ENCODE assay signal across 8 mouse cellular contexts in the genomic region with DNA sequence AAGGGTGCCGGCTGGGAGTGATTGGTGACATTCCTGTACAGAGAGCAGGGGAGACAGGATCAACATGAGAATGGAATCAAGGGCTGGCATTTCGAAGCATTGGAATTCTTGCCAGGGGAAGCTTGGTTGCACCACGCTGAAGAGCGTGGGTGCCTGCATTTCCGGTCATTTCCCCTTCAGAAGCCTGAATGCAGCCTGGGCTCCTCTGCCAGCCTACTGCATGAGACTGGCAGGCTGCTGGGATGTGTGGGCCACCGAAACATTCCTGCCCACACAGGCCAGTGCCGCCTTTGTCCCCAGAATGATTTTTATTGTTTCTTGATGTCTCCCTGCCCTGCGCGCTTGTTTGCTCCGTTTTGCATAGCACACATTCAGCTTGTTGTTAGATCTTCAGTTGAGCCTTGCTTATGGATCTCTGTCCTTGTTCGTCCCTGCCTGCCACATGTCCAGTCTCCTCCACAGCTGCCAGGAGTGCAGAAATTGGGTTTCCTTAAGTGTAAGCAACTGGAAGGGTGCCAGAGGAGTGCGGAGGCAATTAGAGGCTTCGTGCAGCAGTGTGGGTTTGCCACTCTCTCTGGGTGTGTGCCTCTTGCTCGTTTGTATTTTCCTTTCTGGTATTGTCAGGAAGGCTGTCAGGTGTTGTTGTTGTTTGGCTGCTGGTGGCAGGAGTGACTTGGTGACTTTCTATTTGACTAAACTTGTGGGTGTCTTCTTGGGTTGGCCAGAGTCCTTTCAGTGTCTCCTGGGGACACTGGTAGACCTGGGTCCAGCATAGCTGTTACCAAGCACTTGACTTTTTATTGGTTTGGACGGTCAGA.
DNase-seq lines count a peak whose midpoint lies in the region; ATAC-seq and TF ChIP-seq lines count a peak whose summit lies in the region.

No protein-coding gene starts in this region.

- no peak for TF ChIP-seq POLR2A in myocyte (IDR thresholded peaks at IDR 0.05; ENCODE audit: insufficient read length, low read depth)

- WGBS in kidney, embryonic 15.5 days, result 58% methylated on average over 15 of the region's 15 CpGs
- WGBS in kidney, postnatal 0 days, result 51% methylated on average over 15 of the region's 15 CpGs

- TF ChIP-seq CTCF in kidney, postnatal 0 days (IDR thresholded peaks at IDR 0.05; ENCODE audit: low read depth), result no peak

- DNase-seq in kidney, adult 18-20 months, result peak; percentile 21
- DNase-seq in MN1 (ENCODE audit: low spot score), result peak; percentile 90
- peak; percentile 63 to 65 for DNase-seq in cerebellum, postnatal 10 days
- no peak for DNase-seq in kidney, postnatal 0 days (ENCODE audit: low spot score)
- DNase-seq in thymus, postnatal 36 days, result no peak
- no peak for DNase-seq in testis, postnatal 10 days (ENCODE audit: low spot score)

- H3K4me1 ChIP-seq in kidney, embryonic 15.5 days, result peaks cover 32% of the 10 kb centered on the region
- H3K4me1 ChIP-seq in kidney, postnatal 0 days (replicated peaks; ENCODE audit: insufficient read depth, low read length), result peaks cover 7% of the 10 kb centered on the region; the same call in 1 of the 2 replicates

- no peak overlapping the region for H3K9ac ChIP-seq in kidney, embryonic 15.5 days
- H3K9ac ChIP-seq in kidney, postnatal 0 days (ENCODE audit: low read depth, low read length), result no peak overlapping the region

- H3K36me3 ChIP-seq in kidney, embryonic 15.5 days, result no peaks in the 10 kb centered on the region
- H3K36me3 ChIP-seq in kidney, postnatal 0 days (ENCODE audit: insufficient read depth, low read length), result no peaks in the 10 kb centered on the region
- H3K36me3 ChIP-seq in myocyte (ENCODE audit: control insufficient read depth, insufficient read depth), result no peaks in the 10 kb centered on the region

- H3K27me3 ChIP-seq in kidney, embryonic 15.5 days, result no peaks in the 10 kb centered on the region
- no peaks in the 10 kb centered on the region for H3K27me3 ChIP-seq in kidney, postnatal 0 days (ENCODE audit: insufficient read depth, low read length)
- no peaks in the 10 kb centered on the region for H3K27me3 ChIP-seq in myocyte (ENCODE audit: control insufficient read depth, insufficient read depth, insufficient read length)

- H3K4me2 ChIP-seq in kidney, embryonic 15.5 days, result no peak overlapping the region
- H3K4me2 ChIP-seq in kidney, postnatal 0 days (ENCODE audit: low read length), result no peak overlapping the region
- H3K4me2 ChIP-seq in myocyte (ENCODE audit: low read depth), result peak overlapping the region; percentile 40

- no peak overlapping the region for H3K4me3 ChIP-seq in kidney, embryonic 15.5 days (replicated peaks)
- H3K4me3 ChIP-seq in kidney, postnatal 0 days (replicated peaks; ENCODE audit: low read depth, low read length), result no peak overlapping the region
- H3K4me3 ChIP-seq in myocyte, result no peak overlapping the region

- no peak for ATAC-seq in kidney, embryonic 15.5 days (replicated peaks; ENCODE audit: low FRiP score)
- no peak for ATAC-seq in kidney, postnatal 0 days (replicated peaks; ENCODE audit: low FRiP score, low read depth)

- no peak overlapping the region for H3ac ChIP-seq in myocyte (ENCODE audit: control insufficient read depth, insufficient read length)

- H3K27ac ChIP-seq in kidney, embryonic 15.5 days, result no peak overlapping the region
- H3K27ac ChIP-seq in kidney, postnatal 0 days, result 0 out of 2 replicates have a peak overlapping the region, but pooled peaks have one; percentile 8

- H3K9me3 ChIP-seq in kidney, embryonic 15.5 days (replicated peaks), result no peaks in the 10 kb centered on the region
- H3K9me3 ChIP-seq in kidney, postnatal 0 days (replicated peaks; ENCODE audit: low read length), result no peaks in the 10 kb centered on the region

- H3K79me2 ChIP-seq in myocyte (ENCODE audit: control insufficient read depth, insufficient read depth), result peaks cover 71% of the 10 kb centered on the region

TF ChIP-seq in myocyte, 11 proteins besides CTCF, POLR2A, EP300 and RAD21:
- TF ChIP-seq TCF12 (IDR thresholded peaks at IDR 0.05; ENCODE audit: insufficient read depth, poor library complexity, severe bottlenecking) (no peak), TCF3 (IDR thresholded peaks at IDR 0.05; ENCODE audit: insufficient read length, low read depth) (no peak)

Comparison
In these comparisons a context has a peak if more than half of its experiments do, and no peak if none do; other contexts are left out.
1. DNase-seq: peak in kidney, adult 18-20 months (single experiment), MN1 (single experiment) and cerebellum, postnatal 10 days (2 of 2); none in kidney, postnatal 0 days (single experiment), thymus, postnatal 36 days (0 of 2) and testis, postnatal 10 days (single experiment).